Mouse (Mus musculus) left cerebral cortex, adult 8-10 months (tissue): ENCODE measurements around the gene Rab14. TPM values are rescaled to one million over a fixed set of nuclear protein-coding genes. Genes with fewer than 3 reads are reported as not detected.
A peak's percentile ranks its signal among the peaks of the same experiment; 100 is the strongest.

Source experiments
- DNase-seq, 2 experiments: peaks; one replicate each; pipeline ENCODE4 v3.0.0; 2022; ENCODE audit warnings: low spot score in 2 of 2
- total RNA-seq, 4 experiments: library from RNA; stranded (reverse); gene quantifications; 2 replicates each; pipeline ENCODE4 v1.2.4; 2022

Gene Rab14
- total RNA-seq, 4 experiments from 2014 or later: 221 to 237 (median 224) TPM

DNA sequence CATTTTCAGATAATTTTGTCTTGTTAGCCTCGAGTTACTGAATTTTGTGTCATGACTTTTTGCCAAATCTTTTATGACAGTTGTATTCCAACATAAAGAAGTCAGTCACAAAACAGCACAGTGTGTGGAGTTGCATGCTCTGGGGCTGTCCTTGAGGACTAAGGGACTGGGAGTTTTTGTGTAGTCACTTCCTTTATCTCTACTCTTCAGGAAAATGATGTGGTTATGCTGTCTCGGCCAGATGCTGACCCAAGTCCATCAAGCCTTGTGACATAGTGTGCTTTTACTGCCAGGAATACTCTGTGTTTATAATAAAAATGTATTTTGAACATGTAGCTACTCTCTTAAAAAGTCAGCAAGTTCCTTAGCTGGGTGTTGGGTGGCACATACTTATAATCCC is 43.9 kb downstream of the Rab14 start:
- no peak for DNase-seq

DNA sequence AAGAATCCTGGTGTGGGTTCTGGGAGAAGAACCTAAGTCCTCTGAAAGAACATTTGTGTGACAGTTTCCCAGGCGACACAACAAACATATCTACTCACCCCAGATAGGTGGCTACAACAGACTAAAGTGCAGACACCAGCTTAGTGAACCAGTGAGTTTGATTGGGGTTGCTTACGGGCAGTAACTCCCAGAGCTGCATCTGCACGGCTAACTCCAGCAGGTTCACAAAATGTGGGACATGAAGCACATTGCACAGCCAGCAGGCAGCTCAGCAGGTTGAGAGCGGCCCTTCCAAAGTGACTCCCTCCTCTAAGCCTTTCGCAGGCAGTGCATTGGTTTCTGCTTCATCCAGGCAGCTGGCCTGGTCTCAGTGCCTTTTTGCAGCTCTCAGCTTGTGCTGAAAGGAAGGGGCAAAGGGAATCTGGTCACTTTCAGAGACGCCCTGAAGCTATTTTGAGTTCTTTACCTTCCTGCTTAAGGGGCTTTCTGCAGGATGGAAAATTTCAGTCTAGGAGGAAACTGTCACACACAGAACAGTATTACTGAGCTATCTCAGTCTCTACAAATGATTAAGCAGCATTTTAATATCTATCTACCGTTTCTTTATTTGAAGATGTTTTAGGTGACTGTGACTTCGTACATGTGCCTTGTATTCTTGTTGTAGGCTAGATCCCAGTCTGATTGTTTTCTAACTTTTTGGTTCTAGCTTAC is 46.9 kb downstream of the Rab14 start:
- no peak for DNase-seq

DNA sequence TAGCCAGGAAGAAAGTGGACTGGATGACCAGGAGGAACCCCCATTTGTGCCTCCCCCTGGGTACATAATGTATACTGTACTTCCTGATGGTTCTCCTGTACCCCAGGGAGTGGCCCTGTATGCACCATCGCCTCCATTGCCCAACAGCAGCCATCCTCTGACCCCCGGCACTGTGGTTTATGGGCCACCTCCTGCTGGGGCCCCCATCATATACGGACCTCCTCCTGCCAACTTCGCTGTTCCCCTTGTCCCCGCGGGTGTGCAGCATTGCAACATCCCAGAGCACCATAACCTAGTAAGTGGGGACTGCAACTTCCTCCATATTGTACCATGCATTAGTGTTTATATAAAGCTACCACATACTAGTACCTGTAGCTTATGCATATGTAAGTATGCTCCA is 47.7 kb downstream of the Rab14 start:
- no peak for DNase-seq

DNA sequence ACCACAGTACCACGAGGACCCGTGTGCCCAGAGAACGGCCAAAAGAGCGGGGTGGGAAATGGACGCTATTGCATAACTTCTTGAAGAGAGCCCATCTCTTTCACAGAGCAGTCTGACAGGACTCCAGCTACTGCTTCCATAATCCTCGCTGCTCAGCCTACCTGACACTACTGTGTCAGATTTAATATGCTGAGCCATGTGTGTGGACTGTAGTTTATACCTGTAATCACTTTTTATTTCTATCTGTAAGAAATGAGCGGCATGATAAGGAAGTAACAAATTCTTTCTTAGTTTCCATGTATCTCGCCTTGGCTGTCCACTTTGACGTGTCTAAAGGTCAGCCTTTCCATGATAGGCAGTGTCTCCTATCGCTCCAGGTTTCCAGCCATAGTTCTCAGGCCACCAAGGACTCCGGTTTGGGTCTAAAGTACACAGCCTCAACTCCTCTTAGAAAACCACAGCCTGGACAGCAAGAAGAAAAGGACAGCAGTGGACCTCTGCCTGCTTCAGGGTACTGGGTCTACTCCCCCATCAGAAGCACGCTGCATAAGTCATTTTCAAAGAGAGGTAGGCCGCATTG is 49.5 kb downstream of the Rab14 start:
- no peak for DNase-seq

DNA sequence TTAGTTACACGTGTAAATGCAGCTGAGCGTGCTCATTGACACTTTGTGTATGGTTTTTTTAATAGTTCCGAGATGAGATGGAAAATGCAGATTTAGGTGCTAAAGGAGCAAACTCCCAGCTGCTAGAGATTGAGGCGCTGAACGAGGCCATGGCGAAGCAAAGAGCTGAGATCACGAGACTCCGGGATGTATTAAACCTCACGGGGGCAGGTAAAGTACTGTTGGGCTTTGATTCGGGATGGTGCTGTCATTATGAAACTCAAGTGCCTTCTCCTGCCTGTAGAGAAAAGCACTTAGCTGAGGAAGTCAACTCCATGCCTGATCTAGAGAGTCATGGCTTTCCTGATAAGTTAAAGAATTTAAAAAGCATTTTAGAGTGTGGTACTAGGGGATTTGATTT is 52.1 kb downstream of the Rab14 start:
- DNase-seq: no peak

DNA sequence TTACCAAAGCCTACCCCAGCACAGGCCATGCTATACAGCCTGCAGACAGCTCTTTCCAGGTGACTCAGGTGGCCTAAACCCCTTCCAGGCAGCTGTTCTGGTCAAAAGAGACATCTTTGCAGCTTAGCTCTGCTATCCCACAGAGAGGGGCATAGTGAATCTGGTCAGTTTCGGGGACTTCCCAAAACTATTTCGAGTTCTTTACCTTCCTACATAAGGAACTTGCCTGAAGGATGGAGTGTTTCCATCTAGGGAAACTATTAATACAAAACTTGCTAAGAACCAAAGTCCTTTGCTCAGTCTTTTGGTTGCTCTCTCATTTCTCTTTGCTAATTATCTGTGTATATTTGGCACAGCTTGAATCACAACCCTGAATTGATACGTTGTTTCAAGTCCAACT is 59.2 kb downstream of the Rab14 start:
- no peak for DNase-seq

DNA sequence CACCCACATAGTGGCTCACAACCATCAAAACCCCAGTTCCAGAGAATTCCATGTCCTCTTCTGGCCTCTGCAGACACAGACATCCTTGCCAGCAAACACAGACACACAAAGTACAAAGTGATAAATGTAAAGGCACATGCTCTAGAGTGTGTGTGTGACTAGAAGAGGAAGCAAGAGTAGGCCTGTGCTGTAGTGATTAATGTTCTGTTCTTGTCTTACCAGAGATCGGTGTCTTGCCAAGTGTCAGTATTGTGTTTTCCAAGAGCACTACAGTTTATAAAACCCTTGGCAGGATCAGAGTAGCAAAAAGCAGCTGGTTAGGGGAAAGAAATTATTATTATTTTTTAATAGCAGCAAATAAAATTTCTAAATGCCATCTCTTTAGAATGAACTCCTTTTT is 62.3 kb downstream of the Rab14 start:
- no peak for DNase-seq

DNA sequence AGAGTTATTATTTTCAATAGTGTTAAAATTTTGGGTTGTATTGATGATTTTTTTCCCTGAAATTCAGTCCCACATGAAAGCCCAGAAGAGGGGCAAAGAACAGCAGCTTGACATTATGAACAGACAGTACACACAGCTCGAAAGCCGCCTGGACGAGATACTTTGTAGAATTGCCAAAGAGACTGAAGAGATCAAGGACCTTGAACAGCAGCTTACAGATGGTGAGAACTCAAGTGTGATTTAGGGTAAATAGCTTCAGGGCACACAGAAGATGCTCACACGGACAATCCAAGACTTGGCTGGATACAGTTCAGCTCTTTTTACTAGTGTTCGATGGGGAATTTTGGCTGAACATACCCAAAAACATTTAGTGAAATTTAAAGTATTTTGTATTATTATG is 67.0 kb downstream of the Rab14 start:
- no peak for DNase-seq

DNA sequence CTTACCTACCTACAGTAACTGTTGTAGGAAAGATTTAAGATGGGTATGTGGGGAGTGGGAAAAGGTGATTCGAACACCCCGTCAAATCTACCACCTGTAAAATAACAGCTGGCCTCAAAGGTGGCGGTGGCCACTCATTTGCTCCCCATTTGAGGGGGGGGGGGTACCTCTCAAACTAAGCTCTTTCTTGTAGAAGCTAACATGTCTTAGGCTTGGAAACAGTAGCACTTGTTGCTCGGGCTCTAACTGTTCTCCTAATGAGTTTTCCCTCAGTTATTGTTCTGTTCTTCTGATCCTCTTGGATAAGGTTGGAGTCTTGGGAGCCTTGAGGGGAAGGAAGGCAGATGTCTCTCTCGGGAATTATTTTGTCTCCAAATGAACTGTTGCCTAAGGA is 68.3 kb downstream of the Rab14 start:
- DNase-seq: no peak

DNA sequence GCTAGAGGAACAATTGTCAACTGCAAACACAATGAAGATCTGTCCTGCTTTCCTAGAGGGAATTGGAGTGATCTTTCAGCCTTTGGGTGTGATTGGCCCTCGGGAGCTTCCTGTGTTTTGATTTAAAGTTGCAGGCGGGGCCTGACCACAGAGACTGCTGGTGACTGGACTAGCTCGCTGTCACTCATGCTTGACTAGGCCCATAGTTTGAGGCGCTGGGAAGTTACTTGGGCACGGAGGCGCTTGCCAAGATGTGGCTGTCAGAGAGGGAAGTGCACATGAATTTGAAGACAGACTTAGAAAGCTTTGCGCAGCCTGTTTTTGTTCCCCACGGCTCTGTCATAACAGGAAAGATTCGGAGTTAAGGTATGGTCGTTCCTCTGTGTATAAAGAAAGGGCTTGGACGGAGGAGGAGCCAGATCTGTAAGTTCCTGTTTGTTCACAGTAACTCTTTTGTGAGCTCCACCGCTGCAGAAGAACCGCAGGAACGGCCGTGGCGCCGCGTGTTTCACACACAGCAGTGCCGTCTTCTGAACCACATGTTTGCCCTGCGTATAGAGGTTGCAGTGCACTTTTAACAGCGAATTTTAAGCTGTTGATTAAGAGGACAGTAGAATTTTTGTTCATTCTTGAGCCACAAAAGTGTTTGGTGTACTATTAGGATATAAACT is 68.8 kb downstream of the Rab14 start:
- peak; percentile 91 to 97 for DNase-seq

DNA sequence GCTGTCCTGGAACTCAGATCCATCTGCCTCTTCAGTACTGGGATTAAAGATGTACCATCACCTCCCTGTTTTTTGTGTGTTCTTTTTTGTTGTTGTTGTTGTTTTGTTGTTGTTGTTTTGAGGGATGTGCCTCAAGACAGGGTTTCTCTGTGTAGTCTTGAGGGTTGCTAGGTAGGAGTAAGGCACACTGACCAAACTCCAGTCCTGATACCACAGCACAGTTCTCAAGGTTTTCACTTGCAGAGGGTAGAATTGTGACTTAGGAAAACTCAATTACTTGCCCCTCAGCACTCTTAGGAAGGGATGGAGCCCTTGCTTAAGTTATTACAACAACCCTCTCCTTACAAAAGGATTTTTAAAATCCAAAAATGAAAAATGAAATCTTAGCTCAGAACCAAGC is 69.4 kb downstream of the Rab14 start:
- no peak for DNase-seq

Other genes starting within 250 kb of the Rab14 start
- gene Traf1, start 239.3 kb downstream of the Rab14 start, total RNA-seq: 1 to 10 TPM; 1.3 to 1.9 (median 1.6) TPM
- under 1 TPM; 0.09 to 0.44 (median 0.27) TPM for gene Hc, start 139.7 kb downstream of the Rab14 start, total RNA-seq
- gene AI182371, start 99.6 kb downstream of the Rab14 start, total RNA-seq: under 1 TPM in 3 of 4 experiments, not detected in 1; 0.42 to 0.60 (median 0.59) TPM
- gene Cntrl, start 91.6 kb downstream of the Rab14 start, total RNA-seq: 10 to 100 TPM in 3 of 4 experiments, 1 to 10 TPM in 1; 8.6 to 11.0 (median 10.8) TPM
- gene Gsn, start 55.3 kb upstream of the Rab14 start, total RNA-seq: 10 to 100 TPM; 49.8 to 64.6 (median 59.3) TPM
- gene Stom, start 135.9 kb upstream of the Rab14 start, total RNA-seq: 10 to 100 TPM in 2 of 4 experiments, 1 to 10 TPM in 2; 9.5 to 12.0 (median 10.4) TPM
- not detected for gene 4930568D16Rik, start 166.6 kb upstream of the Rab14 start, total RNA-seq
- not detected for gene 4930402F06Rik, start 196.1 kb upstream of the Rab14 start, total RNA-seq